Mouse (Mus musculus): Measurements from ENCODE around the gene Gm38394.
"Not testable (repeated sequence)": the region's sequence is repeated elsewhere in the genome, so short reads cannot be mapped to it uniquely, and the experiment has no call there.

The Gm38394 gene

DNA sequence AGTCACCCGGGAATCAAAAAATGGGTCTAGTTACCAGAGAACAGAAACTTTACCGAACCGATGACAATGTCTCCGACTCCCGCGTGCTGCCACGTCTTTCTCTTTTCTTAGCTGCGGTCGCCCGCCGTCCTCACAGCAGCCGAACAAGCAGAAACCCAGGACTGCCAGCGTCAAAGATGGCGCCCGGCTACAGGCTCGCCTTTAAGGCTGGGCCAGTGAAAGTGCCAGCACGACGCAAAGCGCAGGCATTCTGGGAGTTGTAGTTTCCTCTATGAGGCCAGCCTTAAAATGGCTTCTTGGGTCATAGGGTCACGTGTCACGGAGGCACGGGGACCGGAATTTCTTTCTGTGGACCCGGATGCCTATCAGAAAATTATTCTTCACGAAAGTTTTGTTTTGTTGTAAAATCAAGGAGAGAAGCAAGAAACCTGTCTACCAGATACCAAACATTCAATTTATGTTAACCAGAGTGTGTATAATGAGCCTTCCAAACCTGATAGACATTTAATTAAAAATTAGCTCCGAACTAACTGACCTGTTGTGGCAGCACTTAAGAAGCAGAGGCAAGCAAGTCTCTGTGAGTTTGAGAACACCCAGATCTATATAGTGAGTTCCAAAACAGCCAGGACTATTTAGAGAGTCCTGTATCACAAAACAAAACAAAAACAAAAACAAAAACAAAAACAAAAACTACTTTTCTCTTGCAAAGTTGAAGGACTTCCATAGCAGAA is at the start of gene Gm38394:
Gene Gm38394, minus strand, starts transcription at position 116 of the 731 bp plus-strand sequence.
- DNase-seq (ENCODE audit: low read depth, low spot score) = peak; percentile 99

DNA sequence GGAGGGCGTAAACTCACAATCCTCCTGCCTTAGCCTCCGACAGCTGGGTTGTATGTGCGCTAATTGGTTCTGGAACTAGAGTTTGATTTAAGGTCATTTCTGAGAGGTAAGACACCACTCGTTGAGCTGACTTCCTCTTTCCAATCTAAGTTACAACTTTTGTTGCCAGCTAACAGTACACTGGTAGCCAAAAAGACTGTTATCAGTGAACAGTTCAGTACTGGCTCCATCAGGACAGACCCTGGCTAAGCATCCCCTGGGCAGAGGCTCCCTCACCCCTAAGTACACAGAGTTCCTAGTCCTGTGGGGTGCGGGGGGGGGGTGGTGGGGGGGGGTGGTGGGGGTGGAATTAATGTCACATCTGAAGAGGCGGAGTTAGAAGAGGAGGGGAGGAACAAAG is 49.8 kb upstream of the Gm38394 start:
- no peak for DNase-seq (ENCODE audit: low read depth, low spot score)

DNA sequence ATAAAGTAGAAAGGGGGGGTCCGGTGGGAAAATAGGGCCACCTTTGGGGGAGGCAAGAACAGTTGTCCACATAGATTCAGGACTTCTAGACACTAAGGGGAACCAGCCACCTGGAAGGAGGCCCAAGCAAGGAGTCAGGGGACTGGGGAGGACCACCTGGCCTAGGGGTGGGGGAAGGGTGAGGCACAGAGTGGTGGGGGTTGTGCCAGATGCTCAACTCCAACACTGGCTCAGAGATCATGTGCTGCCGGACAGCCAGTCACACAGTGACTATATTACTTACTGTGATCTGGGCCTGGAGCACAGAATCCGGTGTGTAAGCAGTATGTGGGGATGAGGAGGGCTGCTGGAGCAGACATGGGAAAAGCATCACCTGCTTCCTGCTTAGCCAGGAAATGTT is 48.2 kb upstream of the Gm38394 start:
- peak; percentile 23 for DNase-seq (ENCODE audit: low read depth, low spot score)

DNA sequence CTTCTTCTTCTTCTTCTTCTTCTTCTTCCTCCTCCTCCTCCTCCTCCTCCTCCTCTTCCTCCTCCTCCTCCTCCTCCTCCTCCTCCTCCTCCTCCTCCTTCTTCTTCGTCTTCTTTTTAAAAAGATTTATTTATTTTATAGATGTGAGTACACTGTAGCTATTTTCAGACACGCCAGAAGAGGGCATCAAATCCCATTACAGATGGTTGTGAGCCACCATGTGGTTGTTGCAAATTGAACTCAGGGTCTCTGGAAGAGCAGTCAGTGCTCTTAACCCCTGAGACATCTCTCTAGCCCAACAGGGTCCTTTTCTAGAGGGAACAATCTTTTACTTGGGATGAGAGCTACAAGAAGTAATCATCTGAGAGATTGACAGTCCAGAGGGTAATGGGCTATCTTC is 40.7 kb upstream of the Gm38394 start:
- DNase-seq (ENCODE audit: low read depth, low spot score) = peak; percentile 54

DNA sequence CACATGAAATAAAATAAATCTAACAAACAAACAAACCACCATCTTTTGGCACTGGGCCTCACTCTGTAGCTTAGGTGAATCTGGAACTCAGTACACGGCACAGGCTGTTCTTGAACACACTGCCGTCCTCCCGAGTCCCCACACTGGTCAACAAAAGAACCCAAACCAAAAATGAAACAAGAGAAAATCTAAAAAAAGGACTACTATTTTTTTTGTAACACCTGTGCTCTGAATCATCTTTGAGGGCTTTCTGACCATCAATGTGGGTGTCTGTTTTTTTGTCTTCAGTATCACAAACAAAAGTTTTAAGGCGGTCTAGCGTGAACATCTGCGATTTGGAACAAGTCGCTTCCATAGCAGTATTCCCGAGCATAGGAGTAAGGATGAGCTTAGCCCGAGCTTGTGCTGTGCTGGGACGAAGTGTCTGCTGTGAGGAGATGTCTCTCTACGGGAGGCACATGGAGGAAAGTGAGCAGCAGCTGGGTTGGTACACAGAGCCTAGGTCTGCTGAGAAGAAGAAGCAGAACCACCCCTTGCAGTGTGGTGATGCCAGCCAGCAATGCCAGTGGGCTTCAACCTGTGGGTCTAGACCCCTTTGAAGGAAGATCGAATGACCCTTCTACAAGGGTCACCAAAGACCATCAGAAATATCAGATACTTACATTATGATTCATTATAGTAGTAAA is 37.0 kb upstream of the Gm38394 start:
- no peak for DNase-seq (ENCODE audit: low read depth, low spot score)

DNA sequence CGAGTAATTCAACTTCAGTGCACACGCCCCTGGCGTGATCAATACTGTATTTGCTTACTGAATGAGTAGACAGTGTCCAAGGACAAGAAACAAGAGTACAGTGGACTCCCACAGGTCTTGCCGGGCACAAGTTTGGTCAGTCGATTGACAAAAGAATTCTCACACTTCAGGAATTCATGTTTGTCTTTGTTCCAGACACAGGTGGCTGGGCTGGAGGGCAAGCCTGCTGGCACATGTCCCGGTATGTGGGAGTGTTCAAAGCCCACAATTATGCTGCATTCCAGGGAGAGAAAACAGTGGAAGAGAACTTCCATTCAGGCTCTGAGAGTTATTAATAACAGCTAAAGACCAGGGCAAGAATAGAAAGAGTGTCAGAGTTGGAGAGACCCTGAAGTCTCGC is 34.8 kb upstream of the Gm38394 start:
- DNase-seq (ENCODE audit: low read depth, low spot score) = peak; percentile 89

DNA sequence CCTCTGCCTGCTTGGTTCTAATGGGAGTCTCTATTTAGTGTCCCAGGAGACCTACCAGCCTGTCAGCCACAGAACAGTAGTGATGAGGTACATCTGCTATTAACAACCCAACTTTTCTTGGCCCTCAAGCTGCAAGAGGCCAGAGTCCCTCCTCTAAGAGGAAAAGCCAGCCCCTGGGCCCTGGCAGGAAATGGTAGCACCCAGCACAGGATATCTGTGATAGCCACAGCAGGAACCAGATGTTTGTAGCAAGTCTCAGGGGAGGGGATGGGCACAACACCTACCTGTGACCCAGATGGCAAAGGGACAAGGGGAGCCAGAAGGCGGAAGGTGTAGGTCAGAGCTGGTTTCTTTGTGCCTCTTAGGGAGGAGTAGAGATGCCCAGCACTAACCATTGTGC is 33.8 kb upstream of the Gm38394 start:
- no peak for DNase-seq (ENCODE audit: low read depth, low spot score)

DNA sequence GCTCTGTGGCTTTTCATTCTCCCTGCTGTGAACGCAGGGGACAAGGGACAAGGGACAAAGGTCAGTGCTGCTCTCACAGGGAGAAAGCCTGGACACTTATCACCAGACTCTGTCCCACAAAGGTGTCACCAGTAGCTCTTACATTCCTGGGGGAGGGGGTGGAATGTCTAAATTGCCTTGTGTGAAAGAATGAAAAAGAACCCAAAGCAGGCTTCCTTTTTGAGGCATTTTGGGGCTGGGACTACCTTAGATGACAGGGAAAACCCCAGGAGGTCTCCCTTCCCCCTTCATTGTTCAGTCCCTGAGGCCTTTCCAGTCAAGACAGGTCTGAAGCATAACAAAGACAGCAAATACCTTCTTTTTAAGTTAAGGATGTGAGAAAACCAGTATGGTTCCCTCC is 33.2 kb upstream of the Gm38394 start:
- peak; percentile 100 for DNase-seq (ENCODE audit: low read depth, low spot score)

DNA sequence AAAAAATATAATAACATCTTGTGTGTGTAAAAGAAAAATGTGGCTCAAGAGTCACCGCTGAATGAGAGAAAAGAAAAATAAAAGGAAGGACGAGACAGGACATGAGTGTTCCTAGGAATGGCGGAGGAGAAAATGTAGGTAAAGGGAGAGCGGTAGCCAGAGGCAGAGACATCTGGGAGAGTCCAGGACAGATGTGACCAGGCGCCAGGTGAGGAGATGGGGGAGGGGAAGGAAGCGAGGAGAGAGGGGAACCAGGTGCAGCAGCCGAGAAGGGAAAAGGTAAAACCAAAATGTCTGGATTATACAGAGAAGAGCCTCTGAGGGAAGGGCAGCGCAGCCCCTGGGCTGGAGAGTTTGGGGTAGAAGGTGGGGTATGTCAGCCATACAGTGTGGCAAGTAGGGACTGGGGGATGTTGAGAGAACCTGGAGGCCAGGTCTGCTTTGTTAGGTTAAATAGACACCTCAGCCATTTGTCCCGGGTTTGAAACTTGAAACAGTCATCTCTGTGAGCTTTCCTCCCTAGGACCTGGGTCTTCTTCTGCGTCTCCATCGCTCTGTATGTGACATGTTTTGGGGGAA is 32.5 kb upstream of the Gm38394 start:
- DNase-seq (ENCODE audit: low read depth, low spot score) = no peak

DNA sequence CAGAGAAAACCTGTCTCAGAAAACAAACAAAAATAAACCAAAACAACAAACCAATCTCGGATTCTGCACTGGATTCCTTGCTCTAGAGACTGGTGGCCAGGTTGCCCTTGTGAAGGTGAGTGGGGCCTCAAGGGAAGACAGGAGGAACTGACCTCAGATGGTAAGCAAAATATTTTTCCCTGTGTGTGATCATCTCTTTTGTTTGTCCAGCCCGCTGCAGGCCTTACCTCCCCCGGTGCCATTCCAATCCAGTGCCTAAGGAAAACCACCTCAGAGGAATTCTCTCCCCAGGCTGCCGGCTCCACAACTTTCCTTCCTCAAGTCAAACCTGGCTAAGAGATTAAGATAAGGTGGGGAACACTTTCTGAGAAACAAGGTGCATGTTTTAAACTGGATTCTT is 31.1 kb upstream of the Gm38394 start:
- DNase-seq (ENCODE audit: low read depth, low spot score) = peak; percentile 65

DNA sequence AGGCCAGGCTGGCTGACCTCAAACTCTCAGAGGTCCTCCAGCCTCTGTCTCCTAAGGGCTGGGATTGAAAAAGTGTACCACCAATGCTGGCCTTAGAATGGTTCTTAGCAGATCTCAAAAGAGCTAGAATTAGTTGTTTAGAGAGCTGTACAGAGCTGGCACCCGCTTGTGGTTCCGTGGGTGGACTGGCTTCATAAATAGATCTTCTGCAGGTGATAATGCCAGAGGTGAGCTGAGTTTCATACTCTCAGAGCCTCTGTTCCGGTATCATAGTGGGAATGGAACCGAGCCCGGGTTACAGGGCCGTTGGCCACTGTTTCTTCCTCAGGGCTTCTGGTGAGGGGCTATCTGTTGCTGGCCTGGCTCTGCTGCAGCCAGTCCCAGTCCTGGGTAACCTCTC is 29.9 kb upstream of the Gm38394 start:
- no peak for DNase-seq (ENCODE audit: low read depth, low spot score)

DNA sequence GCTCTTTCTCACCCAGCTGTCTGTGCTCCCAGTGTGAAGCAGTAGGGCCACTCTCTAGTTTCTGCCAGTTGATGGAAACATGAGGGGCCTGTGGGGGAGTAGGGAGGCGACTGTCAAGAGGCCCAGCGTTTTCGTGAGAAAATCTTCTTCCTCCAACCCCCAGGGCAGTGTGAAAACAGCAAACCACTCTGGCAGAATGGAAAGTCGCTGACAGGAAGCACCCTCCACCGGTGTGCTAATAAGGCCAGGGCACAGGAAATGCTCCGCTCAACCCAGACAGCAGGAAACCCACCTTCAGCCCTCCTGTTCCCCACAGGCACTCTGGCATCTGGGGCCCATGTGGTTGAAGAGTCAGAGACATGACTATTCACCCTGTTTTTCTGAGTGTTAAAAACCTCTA is 28.8 kb upstream of the Gm38394 start, which contains the start of gene Lax1:
Gene Lax1, minus strand, starts transcription at position 212 of the 400 bp plus-strand sequence.
- DNase-seq (ENCODE audit: low read depth, low spot score) = no peak

DNA sequence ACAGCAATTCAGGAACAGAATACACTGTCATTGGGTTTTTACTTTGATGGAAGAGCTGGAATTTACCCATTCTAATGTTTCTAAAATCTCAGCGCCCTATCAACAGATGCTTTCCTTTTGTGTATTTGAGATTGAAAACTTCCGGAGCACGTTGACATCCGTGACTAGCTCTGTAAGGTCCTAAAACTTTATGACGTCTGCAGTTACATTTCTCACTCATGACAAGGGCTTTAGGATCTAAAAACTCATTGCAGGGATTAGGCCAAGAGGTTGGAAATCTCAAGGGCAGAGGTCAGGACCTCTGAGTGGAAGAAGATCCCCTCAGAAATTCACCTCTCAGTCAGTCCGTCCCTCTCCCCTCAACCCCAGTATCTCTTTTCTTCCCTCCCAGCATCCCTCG is 27.2 kb upstream of the Gm38394 start:
- DNase-seq (ENCODE audit: low read depth, low spot score) = no peak

DNA sequence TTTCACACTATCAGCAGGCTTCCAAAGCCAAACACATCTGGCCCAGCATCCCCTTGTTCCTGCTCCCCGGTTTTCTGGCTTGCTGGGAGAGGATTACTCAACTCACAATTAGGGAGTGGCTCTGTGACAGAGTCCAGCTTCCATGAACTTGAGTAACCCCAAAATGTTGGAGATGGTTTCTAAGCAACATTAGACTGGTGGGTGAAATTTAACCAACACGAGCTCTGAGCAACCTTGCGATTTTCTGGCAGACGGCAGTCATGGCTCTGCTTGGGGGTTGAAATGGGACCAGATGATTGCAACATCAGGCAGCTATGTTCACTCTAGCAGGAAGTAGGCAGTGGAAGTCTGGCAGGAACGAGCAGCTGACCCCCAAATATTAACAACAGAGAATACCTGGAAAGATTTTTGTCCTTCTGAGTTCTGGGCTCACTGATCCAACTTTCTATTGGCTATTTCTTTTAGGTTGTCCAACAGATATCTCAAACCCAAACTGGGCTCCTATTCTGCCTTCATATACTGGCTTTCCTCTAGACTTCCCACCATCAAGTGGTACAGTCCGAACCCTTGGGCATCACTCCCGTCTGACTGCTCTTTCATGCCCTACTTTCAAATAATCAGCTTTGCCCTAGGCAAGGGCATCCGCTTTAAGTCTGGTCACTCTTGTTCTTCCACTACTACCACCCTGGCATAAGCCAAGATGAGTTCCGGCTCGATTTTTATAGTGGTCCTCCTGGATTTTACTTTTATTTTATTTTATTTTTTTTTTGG is 24.8 kb upstream of the Gm38394 start:
- no peak for DNase-seq (ENCODE audit: low read depth, low spot score)

DNA sequence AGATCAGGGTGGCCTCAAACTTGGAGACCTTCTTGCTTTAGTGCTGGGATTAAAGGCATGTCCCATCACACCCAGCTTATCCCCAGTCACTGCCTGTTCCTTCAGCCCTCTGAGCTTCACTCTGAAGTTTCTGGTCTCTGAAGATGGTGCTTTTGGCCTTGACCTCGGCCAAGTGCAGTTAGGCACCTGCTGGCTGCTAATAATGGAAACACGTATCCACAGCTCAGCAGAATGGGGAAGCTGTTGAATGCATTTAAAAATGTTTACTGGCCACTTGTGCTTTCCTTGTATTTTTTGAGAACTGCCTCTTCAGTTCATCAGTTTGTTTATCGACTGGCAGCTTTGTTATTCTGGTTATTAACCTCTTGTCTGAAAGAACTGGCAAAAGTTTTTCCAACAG is 10.7 kb upstream of the Gm38394 start:
- DNase-seq (ENCODE audit: low read depth, low spot score) = peak; percentile 84

DNA sequence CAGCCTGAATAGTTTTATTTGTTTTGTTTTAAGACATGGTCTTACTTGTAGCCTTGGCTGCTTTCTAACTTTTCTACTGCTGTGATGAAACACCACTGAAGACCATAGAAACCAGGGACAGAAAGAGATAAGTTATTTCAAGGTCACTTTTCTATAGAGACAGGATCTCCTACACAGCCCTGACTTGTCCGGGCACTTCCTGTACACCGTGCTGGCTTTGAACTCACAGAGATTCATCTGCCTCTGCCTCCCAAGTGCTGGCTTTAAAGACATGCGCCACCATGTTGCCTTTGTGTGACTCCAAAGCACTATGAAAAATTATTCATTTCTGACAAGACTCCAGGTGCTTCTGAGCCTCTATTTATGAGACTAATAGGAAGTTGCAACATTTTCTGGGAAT is 10.1 kb upstream of the Gm38394 start:
- peak; percentile 68 for DNase-seq (ENCODE audit: low read depth, low spot score)

DNA sequence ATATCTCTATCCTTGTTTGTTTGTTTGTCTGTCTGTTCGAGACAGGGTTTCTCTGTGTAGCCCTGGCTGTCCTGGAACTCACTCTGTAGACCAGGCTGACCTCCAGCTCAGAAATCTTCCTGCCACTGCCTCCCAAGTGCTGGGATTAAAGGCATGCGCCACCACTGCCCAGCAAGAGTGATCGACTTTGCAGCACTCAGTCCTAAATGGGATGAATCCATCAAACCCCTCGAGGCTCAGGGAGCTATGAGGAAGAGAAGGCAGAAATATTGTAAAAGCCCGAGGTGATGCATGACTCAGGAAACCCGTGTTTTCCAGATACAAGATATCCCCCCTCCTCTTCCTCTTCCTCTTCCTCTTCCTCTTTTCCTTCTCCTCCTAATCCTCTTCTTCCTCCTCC is 9.7 kb upstream of the Gm38394 start:
- peak; percentile 51 for DNase-seq (ENCODE audit: low read depth, low spot score)

DNA sequence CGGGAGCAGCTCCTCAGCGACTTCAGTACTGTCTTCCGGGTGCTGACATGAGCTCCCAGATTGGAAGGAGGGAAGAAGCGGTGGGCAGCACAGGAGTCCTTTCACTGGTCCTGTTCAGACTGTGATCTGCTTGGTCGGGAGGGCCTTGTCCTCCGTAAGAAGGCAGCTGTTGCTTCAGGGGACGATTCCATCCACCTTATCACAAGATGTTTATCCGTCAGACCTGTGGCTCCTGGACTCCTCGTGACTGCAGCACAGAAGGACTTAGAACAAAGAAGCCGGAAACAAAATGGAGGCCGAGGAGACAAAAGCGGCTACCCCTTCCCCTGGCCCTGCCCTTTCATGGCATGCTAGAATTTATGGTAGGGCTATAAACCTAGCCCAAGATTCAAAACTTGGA is 9.1 kb upstream of the Gm38394 start:
- peak; percentile 90 for DNase-seq (ENCODE audit: low read depth, low spot score)

DNA sequence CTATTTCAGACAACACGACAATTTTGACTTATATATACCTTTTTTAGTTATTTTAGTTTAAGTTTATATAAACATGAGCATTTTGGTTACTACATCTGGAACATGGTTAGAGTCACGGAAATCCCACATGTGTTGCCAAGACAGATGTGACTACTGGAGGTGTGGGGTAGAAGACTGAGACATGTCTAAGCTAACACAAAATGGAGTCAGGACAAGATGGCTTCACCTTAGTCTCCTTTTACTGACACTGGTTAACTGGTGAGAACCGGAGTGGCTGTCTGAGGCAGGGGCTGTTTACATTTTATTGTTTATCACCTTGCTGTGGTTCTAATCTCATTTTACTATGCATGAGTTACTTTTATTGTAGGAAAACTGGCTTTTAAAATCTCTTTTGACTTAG is 7.5 kb upstream of the Gm38394 start:
- peak; percentile 53 for DNase-seq (ENCODE audit: low read depth, low spot score)

DNA sequence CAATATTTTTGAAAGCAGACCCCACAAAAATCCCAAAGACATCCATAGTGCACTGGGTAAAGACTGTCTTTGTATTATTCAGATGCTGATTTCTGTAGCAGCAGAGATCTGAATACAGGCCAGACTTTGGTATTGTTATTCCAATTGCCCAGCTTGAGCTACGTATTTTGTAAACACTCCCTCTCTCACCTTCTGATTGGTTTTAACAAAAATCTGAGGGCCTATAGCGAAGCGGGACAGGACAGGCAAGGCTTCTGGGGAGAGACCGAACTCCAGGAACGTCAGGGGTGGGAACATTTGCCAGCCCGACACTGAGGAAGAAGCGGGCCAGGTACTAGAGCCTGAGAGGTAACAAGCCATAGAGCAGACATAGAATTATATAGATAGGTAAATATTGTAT is 6.6 kb upstream of the Gm38394 start:
- DNase-seq (ENCODE audit: low read depth, low spot score) = peak; percentile 99

DNA sequence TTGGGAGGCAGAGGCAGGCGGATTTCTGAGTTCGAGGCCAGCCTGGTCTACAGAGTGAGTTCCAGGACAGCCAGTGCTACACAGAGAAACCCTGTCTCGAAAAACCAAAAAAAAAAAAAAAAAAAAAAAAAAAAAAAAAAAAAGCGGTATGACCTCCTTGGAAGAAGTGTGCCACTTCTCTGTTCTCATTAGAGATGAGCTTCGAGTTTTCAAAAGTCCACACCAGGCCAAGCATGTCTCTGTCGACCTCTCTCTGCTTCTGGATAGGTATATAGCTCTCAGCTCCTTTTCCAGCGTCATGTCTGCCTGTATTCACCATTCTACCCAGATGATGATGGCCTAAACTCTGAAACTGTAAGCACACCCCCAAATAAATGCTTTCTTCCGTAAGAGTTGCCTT is 4.6 kb upstream of the Gm38394 start:
- DNase-seq (ENCODE audit: low read depth, low spot score) = not testable (repeated sequence)

Measured in R1 (cell line).